Mouse (Mus musculus) small intestine, adult 2 months (tissue): Measurements from ENCODE around the gene Pfn1.

Experiments
- CTCF ChIP-seq: fragments of 200-500 bp; IDR thresholded peaks from 2 replicates; pipeline ENCODE4 v1.5.1; 2012; ENCODE audit warnings: low read depth, mild to moderate bottlenecking, control low read depth, inconsistent platforms, low read length, moderate library complexity, mixed read lengths; ENCODE audit not compliant: insufficient replicate concordance, insufficient read length; ENCODE audit errors: extremely low read depth
- POLR2A ChIP-seq: fragments of 200-500 bp; IDR thresholded peaks from 2 replicates; pipeline ENCODE4 v1.6.1; 2012; ENCODE audit warnings: low read depth, mild to moderate bottlenecking, control low read depth, inconsistent platforms, low read length, moderate library complexity

- no peak for TF ChIP-seq POLR2A
- no peak for TF ChIP-seq CTCF
Observed at GRCm38 (mm10) chr11:70645461-70646258, 8.8 kb downstream of the Pfn1 start.
